Comparison of ENCODE assay signal across 8 mouse cellular contexts in genomic region chr19:30031468-30031931, GRCm38 (mm10). TPM values are rescaled to one million over a fixed set of nuclear protein-coding genes. Genes with fewer than 3 reads are reported as not detected.
DNase-seq lines count a peak whose midpoint lies in the region; ATAC-seq and TF ChIP-seq lines count a peak whose summit lies in the region.

No protein-coding gene starts in this region.

- peak overlapping the region; percentile 93 for H3K4me3 ChIP-seq in cerebellum, adult 2 months (replicated peaks; ENCODE audit: insufficient read depth, low read depth, low read length)
- H3K4me3 ChIP-seq in limb, embryonic 12.5 days (replicated peaks), result peak overlapping the region; percentile 98
- peak overlapping the region; percentile 100 for H3K4me3 ChIP-seq in neural tube, embryonic 13.5 days

- no peak for TF ChIP-seq CTCF in cerebellum, adult 2 months (IDR thresholded peaks at IDR 0.05; ENCODE audit: borderline replicate concordance, insufficient read depth, low read depth, low read length)

- H3K9ac ChIP-seq in limb, embryonic 12.5 days (replicated peaks), result peak overlapping the region; percentile 100
- peak overlapping the region; percentile 100 for H3K9ac ChIP-seq in neural tube, embryonic 13.5 days

- H3K4me1 ChIP-seq in cerebellum, adult 2 months (ENCODE audit: control insufficient read depth, insufficient read depth, low read length), result peaks cover 3% of the 10 kb centered on the region; the same call in 1 of the 2 replicates
- peaks cover 32% of the 10 kb centered on the region for H3K4me1 ChIP-seq in limb, embryonic 12.5 days (replicated peaks)
- H3K4me1 ChIP-seq in neural tube, embryonic 13.5 days (replicated peaks), result peaks cover 56% of the 10 kb centered on the region

- H3K27ac ChIP-seq in cerebellum, adult 2 months (ENCODE audit: insufficient read depth, low read length), result no peak overlapping the region
- peak overlapping the region; percentile 98 for H3K27ac ChIP-seq in limb, embryonic 12.5 days
- peak overlapping the region; percentile 96; the same call in 1 of the 2 replicates for H3K27ac ChIP-seq in neural tube, embryonic 13.5 days (replicated peaks)

- 2% methylated on average over 7 of the region's 7 CpGs for WGBS in cerebellum, adult 2 months
- 4% methylated on average over 7 of the region's 7 CpGs for WGBS in limb, embryonic 12.5 days
- WGBS in neural tube, embryonic 13.5 days, result under 1% methylated on average over 7 of the region's 7 CpGs

- peak overlapping the region; percentile 78 for H3K4me2 ChIP-seq in limb, embryonic 12.5 days
- H3K4me2 ChIP-seq in neural tube, embryonic 13.5 days, result peak overlapping the region; percentile 84

- ATAC-seq in limb, embryonic 12.5 days (ENCODE audit: insufficient number of reproducible peaks, insufficient read depth, low FRiP score, low TSS enrichment, low read depth), result no peak
- ATAC-seq in neural tube, embryonic 13.5 days (ENCODE audit: low read depth), result no peak

- no peaks in the 10 kb centered on the region for H3K27me3 ChIP-seq in cerebellum, adult 2 months (ENCODE audit: control insufficient read depth, insufficient read depth, low read length)
- no peaks in the 10 kb centered on the region for H3K27me3 ChIP-seq in limb, embryonic 12.5 days
- no peaks in the 10 kb centered on the region for H3K27me3 ChIP-seq in neural tube, embryonic 13.5 days

- H3K36me3 ChIP-seq in limb, embryonic 12.5 days, result no peaks in the 10 kb centered on the region
- no peaks in the 10 kb centered on the region for H3K36me3 ChIP-seq in neural tube, embryonic 13.5 days

- DNase-seq in cerebellum, adult 2 months, result peak in 1 of 2 experiments; percentile 19
- DNase-seq in cerebellum, postnatal 25 days, result no peak
- DNase-seq in Muller cell, postnatal 12 days (ENCODE audit: inconsistent ontology term), result peak; percentile 61
- DNase-seq in heart, adult 9 months (ENCODE audit: low spot score in 2 of 2), result peak; percentile 11
- DNase-seq in cerebellum, adult 11-12 months, result no peak
- no peak for DNase-seq in c-Kit-positive CD71-positive TER-119-positive erythroid progenitor cells, embryonic 14.5 days (ENCODE audit: low spot score)

- TF ChIP-seq POLR2A in cerebellum, adult 2 months (IDR thresholded peaks at IDR 0.05; ENCODE audit: borderline replicate concordance, insufficient read depth, low read length), result no peak

- no peaks in the 10 kb centered on the region for H3K9me3 ChIP-seq in limb, embryonic 12.5 days
- no peaks in the 10 kb centered on the region for H3K9me3 ChIP-seq in neural tube, embryonic 13.5 days

RNA-seq across cellular contexts. Expression of gene Uhrf2, which starts 1.2 kb away (rescaled TPM):
- 61.8 and 62.1 TPM in 2 replicates for polyA plus RNA-seq in cerebellum, adult 2 months (2012; rRNA removed)
- polyA plus RNA-seq in limb, embryonic 12.5 days (2016; fragmentation: Nextera tagmentation; extraction: Ambion mirVana), result 92.9 and 100 TPM in 2 replicates
- polyA plus RNA-seq in neural tube, embryonic 13.5 days (2015; fragmentation: Nextera tagmentation; extraction: Ambion mirVana), result 57.3 and 59.8 TPM in 2 replicates

RNA-seq across cellular contexts. Expression of gene Trpd52l3, which starts 27.9 kb away (rescaled TPM):
- polyA plus RNA-seq in cerebellum, adult 2 months (2012; rRNA removed), result not detected in 2 replicates
- not detected in 2 replicates for polyA plus RNA-seq in limb, embryonic 12.5 days (2016; fragmentation: Nextera tagmentation; extraction: Ambion mirVana)
- polyA plus RNA-seq in neural tube, embryonic 13.5 days (2015; fragmentation: Nextera tagmentation; extraction: Ambion mirVana), result not detected in 2 replicates

Comparison
In these comparisons a context has a peak if more than half of its experiments do, and no peak if none do; other contexts are left out.
1. DNase-seq: peak in Muller cell, postnatal 12 days (single experiment) and heart, adult 9 months (2 of 2); none in cerebellum, postnatal 25 days (0 of 2), cerebellum, adult 11-12 months (single experiment) and c-Kit-positive CD71-positive TER-119-positive erythroid progenitor cells, embryonic 14.5 days (single experiment).
2. Peak in every context shown above with its lines, with median percentiles within 50 percentile points of each other: H3K4me3 ChIP-seq.